Mouse (Mus musculus) forebrain, embryonic 13.5 days (tissue): Measurements from ENCODE around the gene Zbtb46. TPM values are rescaled to one million over a fixed set of nuclear protein-coding genes. Genes with fewer than 3 reads are reported as not detected.

Experiments
- ATAC-seq: fragments of 200-750 bp; cut with Nextera tagmentation; 2 replicates; pipeline ENCODE4 v1.8.0; 2017
- H3K27ac ChIP-seq: fragments of 300-500 bp; sonication (generic); 2 replicates; pipeline ENCODE4 v1.5.1; 2015; ENCODE audit warnings: inconsistent platforms, mild to moderate bottlenecking, moderate library complexity
- H3K27me3 ChIP-seq: fragments of 300-500 bp; sonication (generic); 2 replicates; pipeline ENCODE4 v1.6.1; 2015; ENCODE audit warnings: mild to moderate bottlenecking, inconsistent platforms
- H3K36me3 ChIP-seq: fragments of 300-500 bp; sonication (generic); 2 replicates; pipeline ENCODE4 v1.6.1; 2015; ENCODE audit warnings: mild to moderate bottlenecking, inconsistent platforms; ENCODE audit not compliant: poor library complexity, severe bottlenecking
- H3K4me1 ChIP-seq: fragments of 300-500 bp; sonication (generic); 2 replicates; pipeline ENCODE4 v1.6.1; 2015; ENCODE audit warnings: inconsistent platforms
- H3K4me2 ChIP-seq: fragments of 300-500 bp; sonication (generic); 2 replicates; pipeline ENCODE4 v1.6.1; 2015; ENCODE audit warnings: inconsistent platforms, mild to moderate bottlenecking, moderate library complexity
- H3K4me3 ChIP-seq: fragments of 300-500 bp; sonication (generic); 2 replicates; pipeline ENCODE4 v1.5.1; 2015; ENCODE audit warnings: mild to moderate bottlenecking, inconsistent platforms
- H3K9ac ChIP-seq: fragments of 300-500 bp; sonication (generic); 2 replicates; pipeline ENCODE4 v1.6.1; 2015; ENCODE audit warnings: mild to moderate bottlenecking, inconsistent platforms
- H3K9me3 ChIP-seq: fragments of 300-500 bp; sonication (generic); replicated peaks from 2 replicates; pipeline ENCODE4 v1.6.1; 2016; ENCODE audit warnings: inconsistent platforms
- WGBS: fragments of 180-500 bp; shearing (Covaris S2); methylation state at CpG from one replicate; pipeline ENCODE4 v1.1.7; 2015; 5-methylcytosine and 5-hydroxymethylcytosine counted together
- polyA plus RNA-seq: library from polyadenylated mRNA; unstranded; fragments of >200 nt; fragmentation: Nextera tagmentation; extraction: Ambion mirVana; gene quantifications from 2 replicates; pipeline ENCODE4 v1.2.1, GENCODE M21; 2015

The Zbtb46 gene
- polyA plus RNA-seq, 1 experiment from 2014 or later: 10.2 TPM

DNA sequence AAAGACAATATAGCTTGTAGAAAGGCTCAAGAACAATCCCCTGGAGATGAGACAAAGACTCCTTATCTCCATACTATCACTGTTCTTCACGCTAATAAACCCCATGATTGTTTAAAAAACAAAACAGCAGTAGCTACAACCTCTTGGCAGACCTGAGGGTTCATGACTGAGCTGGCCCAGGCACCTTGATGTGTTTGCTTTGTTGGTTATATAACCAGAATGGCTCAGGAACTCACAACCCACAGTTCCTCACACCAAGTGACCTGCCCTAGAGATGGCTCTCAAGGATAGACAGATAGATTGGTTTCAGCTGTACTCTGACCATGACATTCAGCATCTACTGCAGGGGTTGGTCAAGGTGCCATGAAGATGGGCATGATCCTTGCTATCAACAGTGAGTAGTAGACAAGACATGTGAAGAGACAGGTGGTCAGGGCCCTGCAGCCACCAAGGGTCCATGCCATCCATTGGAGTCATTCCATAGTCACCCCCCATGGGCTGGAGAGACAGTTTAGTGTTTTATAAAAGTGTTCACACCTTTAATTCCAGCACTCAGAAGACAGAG is 2.4 kb upstream of the Zbtb46 start:
- no peak overlapping the region for H3K9ac ChIP-seq
- H3K4me2 ChIP-seq: no peak overlapping the region
- 97% methylated on average over 1 of the region's 1 CpGs for WGBS
- no peak for ATAC-seq
- H3K9me3 ChIP-seq: no peaks in the 10 kb centered on the region
- no peaks in the 10 kb centered on the region for H3K36me3 ChIP-seq
- peaks cover 26% of the 10 kb centered on the region for H3K4me1 ChIP-seq
- no peak overlapping the region for H3K27ac ChIP-seq
- peaks cover 56% of the 10 kb centered on the region for H3K27me3 ChIP-seq
- H3K4me3 ChIP-seq: no peak overlapping the region

GRCm38 (mm10) chr2:181459673-181460621 is 721 bp upstream of the Zbtb46 start:
- Histone ChIP-seq H3K4me3 (peak overlapping the region; percentile 89), H3K27me3 (peaks cover 53% of the 10 kb centered on the region), H3K9me3 (no peaks in the 10 kb centered on the region), H3K9ac (peak overlapping the region; percentile 82), H3K36me3 (no peaks in the 10 kb centered on the region), H3K4me1 (peaks cover 26% of the 10 kb centered on the region), H3K27ac (no peak overlapping the region), H3K4me2 (peak overlapping the region; percentile 99)
- ATAC-seq: peak; percentile 70
- WGBS: under 1% methylated on average over 68 of the region's 71 CpGs

- WGBS: under 1% methylated on average over 67 of the region's 72 CpGs
- Histone ChIP-seq H3K4me3 (peak overlapping the region; percentile 89), H3K27me3 (peaks cover 49% of the 10 kb centered on the region), H3K4me1 (peaks cover 26% of the 10 kb centered on the region), H3K9ac (peak overlapping the region; percentile 82), H3K27ac (peak overlapping the region; percentile 8; the same call in 1 of the 2 replicates), H3K4me2 (peak overlapping the region; percentile 99), H3K36me3 (no peaks in the 10 kb centered on the region), H3K9me3 (no peaks in the 10 kb centered on the region)
- peak; percentile 14 for ATAC-seq
These were observed 644 bp downstream of the Zbtb46 start for GRCm38 (mm10) chr2:181458411-181459152.

DNA sequence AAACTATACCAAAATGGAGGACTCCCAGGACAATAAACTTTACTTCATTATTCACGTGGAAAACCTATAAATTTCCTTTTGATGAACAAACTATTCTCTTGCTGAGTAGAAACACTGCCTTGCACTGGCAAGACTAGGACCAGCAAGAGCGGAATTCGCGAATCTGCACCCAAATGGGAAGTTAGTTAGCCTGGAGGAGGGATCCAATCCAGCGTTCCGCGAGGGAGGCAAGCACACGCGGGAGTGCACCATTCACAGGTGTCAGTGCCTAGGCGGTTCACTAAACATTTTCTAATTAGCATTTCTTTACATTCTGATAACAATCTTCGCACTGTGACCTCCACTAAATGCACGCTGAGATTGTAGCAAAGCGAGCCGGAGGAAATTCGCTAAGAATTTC is 1.4 kb downstream of the Zbtb46 start:
- Histone ChIP-seq H3K27me3 (peaks cover 44% of the 10 kb centered on the region), H3K27ac (no peak overlapping the region), H3K36me3 (no peaks in the 10 kb centered on the region), H3K4me3 (peak overlapping the region; percentile 89), H3K4me1 (peaks cover 22% of the 10 kb centered on the region), H3K9ac (peak overlapping the region; percentile 82), H3K9me3 (no peaks in the 10 kb centered on the region), H3K4me2 (peak overlapping the region; percentile 99)
- WGBS: 2% methylated on average over 15 of the region's 15 CpGs
- no peak for ATAC-seq

DNA sequence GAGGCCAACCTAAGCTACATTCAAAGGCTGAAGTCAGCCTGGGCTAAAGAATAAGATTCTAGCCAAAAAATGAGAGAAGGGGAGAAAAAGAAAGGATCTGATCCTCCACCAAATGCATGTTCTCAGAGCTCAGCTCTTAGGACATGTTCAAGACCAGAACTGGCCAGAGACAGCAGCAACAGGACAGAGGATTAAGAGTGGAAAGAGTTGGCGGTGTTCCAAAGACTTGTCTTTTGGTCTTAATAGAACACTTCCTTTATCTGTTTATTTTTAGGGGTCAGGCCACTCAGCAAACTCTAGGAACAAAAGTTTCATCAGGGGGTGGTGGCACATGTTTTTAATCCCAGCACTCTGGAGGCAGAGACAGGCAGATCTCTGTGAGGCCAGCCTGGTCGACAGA is 3.3 kb downstream of the Zbtb46 start:
- no peak overlapping the region for H3K4me2 ChIP-seq
- H3K36me3 ChIP-seq: no peaks in the 10 kb centered on the region
- WGBS: 78% methylated on average over 2 of the region's 2 CpGs
- H3K4me1 ChIP-seq: peaks cover 22% of the 10 kb centered on the region
- no peak overlapping the region for H3K9ac ChIP-seq
- ATAC-seq: no peak
- H3K4me3 ChIP-seq: no peak overlapping the region
- no peaks in the 10 kb centered on the region for H3K9me3 ChIP-seq
- H3K27ac ChIP-seq: no peak overlapping the region
- H3K27me3 ChIP-seq: peaks cover 37% of the 10 kb centered on the region

DNA sequence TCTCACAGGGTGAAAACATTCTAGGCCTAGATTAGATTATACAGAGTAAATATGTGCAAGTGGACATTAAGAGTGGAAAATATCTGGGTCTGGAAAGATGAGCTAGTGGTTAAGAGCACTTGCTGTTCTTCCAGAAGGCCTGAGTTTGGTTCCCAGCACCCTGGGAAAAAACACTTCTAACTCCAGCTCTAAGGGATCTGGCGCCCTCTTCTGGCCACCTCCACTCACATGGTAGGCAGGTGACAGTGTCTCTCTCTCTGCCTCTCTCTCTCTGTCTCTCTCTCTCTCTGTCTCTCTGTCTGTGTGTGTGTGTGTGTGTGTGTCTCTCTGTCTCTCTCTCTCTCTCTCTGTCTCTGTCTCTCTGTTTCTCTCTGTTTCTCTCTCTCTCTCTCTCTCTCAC is 6.0 kb downstream of the Zbtb46 start:
- no peak overlapping the region for H3K4me2 ChIP-seq
- no peaks in the 10 kb centered on the region for H3K9me3 ChIP-seq
- 50% methylated on average over 1 of the region's 1 CpGs for WGBS
- no peak overlapping the region for H3K4me3 ChIP-seq
- peaks cover 14% of the 10 kb centered on the region for H3K27me3 ChIP-seq
- H3K4me1 ChIP-seq: peaks cover 6% of the 10 kb centered on the region
- no peaks in the 10 kb centered on the region for H3K36me3 ChIP-seq
- no peak overlapping the region for H3K27ac ChIP-seq
- H3K9ac ChIP-seq: no peak overlapping the region
- no peak for ATAC-seq

GRCm38 (mm10) chr2:181452181-181452580 is 7.0 kb downstream of the Zbtb46 start:
- 73% methylated on average over 4 of the region's 4 CpGs for WGBS
- Histone ChIP-seq H3K27me3 (peaks cover 5% of the 10 kb centered on the region; the same call in 1 of the 2 replicates), H3K4me3 (no peak overlapping the region), H3K4me1 (no peaks in the 10 kb centered on the region), H3K9ac (no peak overlapping the region), H3K27ac (no peak overlapping the region), H3K4me2 (no peak overlapping the region), H3K36me3 (no peaks in the 10 kb centered on the region), H3K9me3 (no peaks in the 10 kb centered on the region)
- no peak for ATAC-seq

- H3K4me3 ChIP-seq: no peak overlapping the region
- no peak overlapping the region for H3K9ac ChIP-seq
These were observed 16.2 kb downstream of the Zbtb46 start for GRCm38 (mm10) chr2:181443016-181443415.

DNA sequence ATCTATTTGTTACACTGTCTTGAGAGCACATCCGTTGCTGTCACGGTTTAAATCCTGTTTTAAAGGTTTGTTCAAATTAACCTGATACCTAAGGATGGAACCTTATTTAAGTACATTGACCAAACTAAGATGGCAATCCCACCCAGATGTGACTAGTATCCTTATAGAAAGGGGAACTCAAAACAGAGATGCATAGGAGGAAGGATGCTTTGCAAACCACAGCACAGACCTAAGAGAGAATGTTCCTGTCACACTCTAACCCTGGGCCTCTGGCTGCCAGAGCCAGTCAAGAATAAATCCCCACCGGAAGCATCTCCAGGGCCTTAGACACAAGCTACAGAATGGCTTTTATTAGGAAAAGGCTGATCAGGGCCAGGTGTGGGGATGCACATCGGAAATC is 21.1 kb downstream of the Zbtb46 start:
- Histone ChIP-seq H3K4me2 (no peak overlapping the region), H3K9me3 (no peaks in the 10 kb centered on the region), H3K4me1 (no peaks in the 10 kb centered on the region), H3K27me3 (no peaks in the 10 kb centered on the region), H3K36me3 (no peaks in the 10 kb centered on the region), H3K4me3 (no peak overlapping the region), H3K27ac (no peak overlapping the region), H3K9ac (no peak overlapping the region)
- no peak for ATAC-seq
- 87% methylated on average over 4 of the region's 4 CpGs for WGBS

More at GRCm38 (mm10) chr2:181443016-181443415, 16.2 kb downstream of the Zbtb46 start:
- Histone ChIP-seq H3K4me2 (no peak overlapping the region), H3K36me3 (no peaks in the 10 kb centered on the region), H3K27me3 (no peaks in the 10 kb centered on the region), H3K4me1 (no peaks in the 10 kb centered on the region), H3K9me3 (no peaks in the 10 kb centered on the region), H3K27ac (no peak overlapping the region)
- no peak for ATAC-seq
- WGBS: 100% methylated on average over 2 of the region's 2 CpGs

DNA sequence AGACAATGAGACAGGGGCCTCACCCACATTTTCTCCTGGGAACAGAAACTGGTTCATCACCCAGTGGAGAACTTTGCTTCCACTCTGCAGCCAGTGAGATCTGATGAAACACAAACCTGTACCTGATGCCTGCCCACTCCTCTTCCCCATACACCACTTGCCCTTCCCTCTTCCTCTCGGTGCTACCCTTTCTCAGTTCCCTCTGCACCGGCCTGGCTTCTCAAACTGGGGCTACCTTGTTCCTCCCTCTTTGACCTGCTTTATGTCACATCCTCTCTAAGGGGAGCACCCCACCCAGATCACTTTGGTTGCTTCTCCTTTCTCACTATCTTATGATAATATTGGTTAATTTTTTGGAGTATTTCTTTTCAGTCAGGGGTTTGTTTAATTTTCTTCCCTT is 23.0 kb downstream of the Zbtb46 start:
- Histone ChIP-seq H3K4me2 (no peak overlapping the region), H3K36me3 (no peaks in the 10 kb centered on the region), H3K9me3 (no peaks in the 10 kb centered on the region), H3K4me3 (no peak overlapping the region), H3K27ac (no peak overlapping the region), H3K4me1 (no peaks in the 10 kb centered on the region), H3K9ac (no peak overlapping the region), H3K27me3 (no peaks in the 10 kb centered on the region)
- WGBS: 92% methylated on average over 2 of the region's 2 CpGs
- ATAC-seq: no peak

DNA sequence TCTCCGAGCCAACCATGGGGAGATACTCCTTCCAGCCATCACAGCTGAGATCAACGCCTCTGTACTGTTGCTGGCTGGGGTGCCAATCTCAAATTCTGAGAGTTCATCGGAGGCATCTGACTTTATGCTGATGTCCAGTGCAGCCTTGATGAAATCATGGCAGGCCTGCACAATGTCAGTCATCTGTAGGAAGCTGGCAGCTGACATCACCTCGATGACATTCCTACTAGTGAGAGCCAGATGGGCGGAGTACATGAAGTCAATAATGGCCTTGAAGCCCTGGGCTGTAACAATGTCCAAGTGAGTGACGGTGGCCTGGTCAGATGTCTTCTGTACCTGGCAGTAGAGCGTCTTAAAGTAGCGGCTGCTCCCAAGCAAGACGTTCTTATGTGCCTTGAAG is 35.4 kb downstream of the Zbtb46 start:
- Histone ChIP-seq H3K4me3 (no peak overlapping the region), H3K9ac (no peak overlapping the region), H3K36me3 (peaks cover 11% of the 10 kb centered on the region), H3K27ac (no peak overlapping the region), H3K27me3 (no peaks in the 10 kb centered on the region), H3K4me1 (no peaks in the 10 kb centered on the region), H3K4me2 (no peak overlapping the region), H3K9me3 (no peaks in the 10 kb centered on the region)
- 95% methylated on average over 9 of the region's 9 CpGs for WGBS
- no peak for ATAC-seq
